Comparison of ENCODE assay signal across 19 mouse cellular contexts in the genomic region with DNA sequence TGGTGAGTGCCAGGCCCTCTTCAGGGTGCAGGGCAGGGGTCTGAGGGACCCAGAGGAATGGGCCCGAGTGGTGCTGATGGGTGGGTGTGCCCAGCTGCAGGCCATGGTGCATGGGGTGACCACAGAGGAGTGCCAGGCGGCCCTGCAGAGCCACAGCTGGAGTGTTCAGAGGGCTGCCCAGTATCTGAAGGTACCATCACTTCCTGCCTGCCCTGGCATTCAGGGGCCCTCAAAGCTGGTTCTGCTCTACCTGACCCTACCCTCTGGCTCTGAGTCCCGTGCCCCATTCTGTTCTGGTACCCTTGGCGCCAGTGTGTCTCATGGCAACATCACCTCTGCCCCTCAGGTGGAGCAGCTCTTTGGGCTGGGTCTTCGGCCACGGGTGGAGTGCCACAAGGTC. TPM values are rescaled to one million over a fixed set of nuclear protein-coding genes. Genes with fewer than 3 reads are reported as not detected.
A peak's percentile ranks its signal among the peaks of the same experiment; 100 is the strongest.
DNase-seq lines count a peak whose midpoint lies in the region; ATAC-seq and TF ChIP-seq lines count a peak whose summit lies in the region.
"Had no signal": no experiment of that assay in that cellular context is flagged by ENCODE, and none has a peak within 500 bp of the region (broad histone marks: within the 10 kb centered on the region; RNA-seq: fewer than 3 reads in every experiment).

No protein-coding gene starts in this region.

- no peaks in the 10 kb centered on the region for H3K9me3 ChIP-seq in forebrain, embryonic 16.5 days (ENCODE audit: control insufficient read depth, low read length)
- H3K9me3 ChIP-seq in forebrain, postnatal 0 days (ENCODE audit: low read length) = no peaks in the 10 kb centered on the region
- no peaks in the 10 kb centered on the region for H3K9me3 ChIP-seq in hindbrain, embryonic 10.5 days
- H3K9me3 ChIP-seq in hindbrain, embryonic 14.5 days (ENCODE audit: control insufficient read depth, low read length) = no peaks in the 10 kb centered on the region
- no peaks in the 10 kb centered on the region for H3K9me3 ChIP-seq in liver, postnatal 0 days (ENCODE audit: low read length)
- H3K9me3 ChIP-seq: forebrain, embryonic 15.5 days; heart, embryonic 13.5 days; hindbrain, embryonic 13.5 days; intestine, embryonic 15.5 days had no signal

- H3K4me1 ChIP-seq in forebrain, embryonic 16.5 days (replicated peaks; ENCODE audit: control insufficient read depth, insufficient read depth, low read length) = no peaks in the 10 kb centered on the region
- H3K4me1 ChIP-seq in forebrain, postnatal 0 days (ENCODE audit: insufficient read depth) = no peaks in the 10 kb centered on the region
- peaks cover 3% of the 10 kb centered on the region; the same call in 1 of the 2 replicates for H3K4me1 ChIP-seq in hindbrain, embryonic 10.5 days (replicated peaks)
- no peaks in the 10 kb centered on the region for H3K4me1 ChIP-seq in hindbrain, embryonic 14.5 days (replicated peaks; ENCODE audit: control insufficient read depth, insufficient read depth, low read length)
- peaks cover 3% of the 10 kb centered on the region; the same call in 1 of the 2 replicates for H3K4me1 ChIP-seq in liver, postnatal 0 days (ENCODE audit: insufficient read depth)
- H3K4me1 ChIP-seq: forebrain, embryonic 15.5 days had no signal

- WGBS in forebrain, embryonic 16.5 days = 95% methylated on average over 6 of the region's 6 CpGs
- 94% methylated on average over 6 of the region's 6 CpGs for WGBS in forebrain, postnatal 0 days
- WGBS in hindbrain, embryonic 10.5 days = 88% methylated on average over 6 of the region's 6 CpGs
- 94% methylated on average over 6 of the region's 6 CpGs for WGBS in hindbrain, embryonic 14.5 days
- WGBS in liver, postnatal 0 days (ENCODE audit: insufficient replicate concordance) = 91% methylated on average over 5 of the region's 6 CpGs

- 0 out of 2 replicates have a peak, but pooled peaks have one; percentile 10 for ATAC-seq in forebrain, embryonic 16.5 days
- no peak for ATAC-seq in forebrain, postnatal 0 days
- ATAC-seq in hindbrain, embryonic 14.5 days (ENCODE audit: low FRiP score) = no peak; the same call in 1 of the 2 replicates
- ATAC-seq in liver, postnatal 0 days = no peak
- ATAC-seq: forebrain, embryonic 15.5 days; intestine, embryonic 15.5 days had no signal

- H3K4me3 ChIP-seq in forebrain, embryonic 16.5 days (replicated peaks; ENCODE audit: low read length) = no peak overlapping the region
- no peak overlapping the region for H3K4me3 ChIP-seq in forebrain, postnatal 0 days (ENCODE audit: low read depth, low read length)
- H3K4me3 ChIP-seq in hindbrain, embryonic 10.5 days = no peak overlapping the region
- no peak overlapping the region for H3K4me3 ChIP-seq in hindbrain, embryonic 14.5 days (replicated peaks; ENCODE audit: low read length)
- H3K4me3 ChIP-seq in liver, postnatal 0 days (ENCODE audit: low read depth, low read length) = no peak overlapping the region
- H3K4me3 ChIP-seq: forebrain, embryonic 15.5 days; heart, embryonic 13.5 days; hindbrain, embryonic 13.5 days; intestine, embryonic 15.5 days had no signal

- no peak overlapping the region for H3K27ac ChIP-seq in forebrain, embryonic 16.5 days (ENCODE audit: low read length)
- no peak overlapping the region for H3K27ac ChIP-seq in forebrain, postnatal 0 days (ENCODE audit: low read depth, low read length)
- 0 out of 2 replicates have a peak overlapping the region, but pooled peaks have one; percentile 12 for H3K27ac ChIP-seq in hindbrain, embryonic 10.5 days
- no peak overlapping the region for H3K27ac ChIP-seq in hindbrain, embryonic 14.5 days
- no peak overlapping the region for H3K27ac ChIP-seq in liver, postnatal 0 days (ENCODE audit: low read depth)
- H3K27ac ChIP-seq: forebrain, embryonic 15.5 days; heart, embryonic 13.5 days; hindbrain, embryonic 13.5 days; intestine, embryonic 15.5 days had no signal

- H3K4me2 ChIP-seq in forebrain, embryonic 16.5 days (ENCODE audit: low read length) = no peak overlapping the region
- no peak overlapping the region for H3K4me2 ChIP-seq in forebrain, postnatal 0 days (ENCODE audit: low read depth)
- H3K4me2 ChIP-seq in hindbrain, embryonic 14.5 days (replicated peaks) = no peak overlapping the region
- H3K4me2 ChIP-seq in liver, postnatal 0 days (ENCODE audit: low read depth, low read length) = no peak overlapping the region
- H3K4me2 ChIP-seq: forebrain, embryonic 15.5 days; heart, embryonic 13.5 days; hindbrain, embryonic 13.5 days; intestine, embryonic 15.5 days had no signal

- TF ChIP-seq CTCF in forebrain, postnatal 0 days (IDR thresholded peaks at IDR 0.05; ENCODE audit: low read depth) = no peak
- TF ChIP-seq CTCF in liver, postnatal 0 days (IDR thresholded peaks at IDR 0.05; ENCODE audit: low read depth) = no peak

- H3K36me3 ChIP-seq in forebrain, embryonic 16.5 days (ENCODE audit: control insufficient read depth, insufficient read depth) = peaks cover 17% of the 10 kb centered on the region; the same call in 1 of the 2 replicates
- H3K36me3 ChIP-seq in forebrain, postnatal 0 days (ENCODE audit: insufficient read depth) = peaks cover 62% of the 10 kb centered on the region
- peaks cover 71% of the 10 kb centered on the region for H3K36me3 ChIP-seq in hindbrain, embryonic 10.5 days
- peaks cover 69% of the 10 kb centered on the region for H3K36me3 ChIP-seq in hindbrain, embryonic 14.5 days (replicated peaks; ENCODE audit: control insufficient read depth, insufficient read depth)
- peaks cover 33% of the 10 kb centered on the region for H3K36me3 ChIP-seq in liver, postnatal 0 days (replicated peaks; ENCODE audit: insufficient read depth, low read length)

- no peak for TF ChIP-seq EP300 in liver, postnatal 0 days (IDR thresholded peaks at IDR 0.05; ENCODE audit: low read depth)

- H3K9ac ChIP-seq in forebrain, embryonic 16.5 days (replicated peaks; ENCODE audit: low read depth, low read length) = no peak overlapping the region
- H3K9ac ChIP-seq in forebrain, postnatal 0 days = no peak overlapping the region
- no peak overlapping the region for H3K9ac ChIP-seq in hindbrain, embryonic 14.5 days
- H3K9ac ChIP-seq in liver, postnatal 0 days (replicated peaks) = no peak overlapping the region
- H3K9ac ChIP-seq: forebrain, embryonic 15.5 days; heart, embryonic 13.5 days; hindbrain, embryonic 13.5 days; intestine, embryonic 15.5 days had no signal

- DNase-seq in forebrain, postnatal 0 days = no peak
- DNase-seq in hindbrain, embryonic 10.5 days (ENCODE audit: low spot score) = no peak
- no peak for DNase-seq in hindbrain, embryonic 14.5 days (ENCODE audit: low spot score)
- DNase-seq in urinary bladder, postnatal 14 days (ENCODE audit: low spot score) = peak; percentile 10
- no peak for DNase-seq in urinary bladder, postnatal 4 days (ENCODE audit: low spot score in 2 of 2)
- DNase-seq in liver, postnatal 0 days = no peak
- DNase-seq: adrenal gland, postnatal 10 days; cerebellum, adult 11-12 months; cerebellum, adult 9-10 months; gastrocnemius, postnatal 36 days; heart, postnatal 4 days; kidney, adult 18-20 months had no signal

- H3K27me3 ChIP-seq in forebrain, embryonic 16.5 days (replicated peaks; ENCODE audit: control insufficient read depth, insufficient read depth, low read length) = no peaks in the 10 kb centered on the region
- no peaks in the 10 kb centered on the region for H3K27me3 ChIP-seq in forebrain, postnatal 0 days (ENCODE audit: insufficient read depth, low read length)
- no peaks in the 10 kb centered on the region for H3K27me3 ChIP-seq in hindbrain, embryonic 10.5 days (ENCODE audit: insufficient read depth, poor library complexity, severe bottlenecking)
- no peaks in the 10 kb centered on the region for H3K27me3 ChIP-seq in hindbrain, embryonic 14.5 days (ENCODE audit: control insufficient read depth, insufficient read depth, low read length)
- H3K27me3 ChIP-seq in liver, postnatal 0 days (ENCODE audit: insufficient read depth, low read length) = no peaks in the 10 kb centered on the region
- H3K27me3 ChIP-seq: CH12.LX; forebrain, embryonic 15.5 days; heart, embryonic 13.5 days; hindbrain, embryonic 13.5 days; intestine, embryonic 15.5 days had no signal

RNA-seq across cellular contexts. Expression of gene Tnk2, which starts 37.1 kb away (rescaled TPM):
- polyA plus RNA-seq in forebrain, embryonic 16.5 days (2015; fragmentation: Nextera tagmentation; extraction: Ambion mirVana) = 15.0 and 21.9 TPM in 2 replicates
- 48.4 and 55.3 TPM in 2 replicates for total RNA-seq in forebrain, postnatal 0 days (2014; rRNA removed)
- polyA plus RNA-seq in forebrain, postnatal 0 days (2015; fragmentation: Nextera tagmentation; extraction: Ambion mirVana) = 10.3 and 13.2 TPM in 2 replicates
- 7.8 and 8.4 TPM in 2 replicates for polyA plus RNA-seq in hindbrain, embryonic 10.5 days (2016; fragmentation: Nextera tagmentation; extraction: Ambion mirVana)
- 17.4 and 20.0 TPM in 2 replicates for polyA plus RNA-seq in hindbrain, embryonic 14.5 days (2014; fragmentation: Nextera tagmentation; extraction: Ambion mirVana)
- polyA plus RNA-seq in liver, postnatal 0 days (2015; fragmentation: Nextera tagmentation; extraction: Ambion mirVana) = 2.9 and 3.5 TPM in 2 replicates

RNA-seq across cellular contexts. Expression of gene Muc4, which starts 54.9 kb away (rescaled TPM):
- not detected in 2 replicates for polyA plus RNA-seq in forebrain, embryonic 16.5 days (2015; fragmentation: Nextera tagmentation; extraction: Ambion mirVana)
- total RNA-seq in forebrain, postnatal 0 days (2014; rRNA removed) = not detected in 2 replicates
- not detected in 2 replicates for polyA plus RNA-seq in forebrain, postnatal 0 days (2015; fragmentation: Nextera tagmentation; extraction: Ambion mirVana)
- 0.56 and 0.63 TPM in 2 replicates for polyA plus RNA-seq in hindbrain, embryonic 10.5 days (2016; fragmentation: Nextera tagmentation; extraction: Ambion mirVana)
- polyA plus RNA-seq in hindbrain, embryonic 14.5 days (2014; fragmentation: Nextera tagmentation; extraction: Ambion mirVana) = not detected in 2 replicates
- polyA plus RNA-seq in liver, postnatal 0 days (2015; fragmentation: Nextera tagmentation; extraction: Ambion mirVana) = 0.49 and 0.64 TPM in 2 replicates
- total RNA-seq: heart, postnatal 4 days had no signal
- polyA plus RNA-seq: forebrain, embryonic 15.5 days; heart, postnatal 0 days; hindbrain, embryonic 13.5 days had no signal
